Mouse (Mus musculus): ENCODE measurements around the gene Gtf2e1.

DNA sequence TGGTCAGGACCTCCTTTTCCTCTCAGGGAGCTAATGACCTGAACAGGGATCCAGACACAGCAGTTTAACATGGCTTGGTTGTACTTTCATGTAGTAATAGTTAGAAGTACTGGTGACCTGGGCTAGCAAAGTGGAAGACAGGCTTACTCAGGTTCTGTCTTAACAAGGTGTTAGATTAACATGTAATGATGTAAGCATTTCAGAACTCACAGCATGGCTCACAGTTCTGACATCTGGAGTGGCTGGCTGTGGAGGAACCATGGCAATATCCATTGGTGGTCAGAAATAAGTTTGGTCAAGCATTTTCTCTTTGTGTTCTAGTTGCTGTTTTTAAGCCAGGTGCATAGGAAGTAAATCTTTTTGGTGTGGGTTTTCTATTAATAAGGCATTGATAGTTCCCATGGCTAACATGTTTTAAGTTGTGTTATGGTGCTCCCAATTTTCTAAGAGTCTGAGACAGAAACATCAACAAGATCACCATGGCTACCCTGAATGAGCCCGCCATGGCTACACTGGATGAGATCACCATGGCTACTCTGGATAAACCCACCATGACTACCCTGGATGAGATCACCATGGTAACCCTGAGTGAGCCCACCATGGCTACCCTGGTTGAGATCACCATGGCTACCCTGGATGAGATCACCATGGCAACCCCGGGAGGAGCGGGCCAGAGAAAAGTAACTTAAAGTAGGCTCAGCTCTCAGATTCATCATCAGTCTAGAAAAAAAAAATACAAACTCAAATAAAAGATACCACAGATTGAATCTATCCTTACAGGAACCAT is 52.6 kb downstream of the Gtf2e1 start:
- TF ChIP-seq POLR2A (IDR thresholded peaks at IDR 0.05; ENCODE audit: borderline replicate concordance, insufficient read depth, low read length) = no peak
- TF ChIP-seq CTCF (IDR thresholded peaks at IDR 0.05; ENCODE audit: borderline replicate concordance, insufficient read depth, low read depth, low read length) = no peak
